Mouse (Mus musculus) frontal cortex, postnatal 36 days (tissue): ENCODE results near the gene Psme2.

Experiments used
- DNase-seq, 2 experiments: peaks; one replicate each; pipeline ENCODE4 v3.0.0; 2022; ENCODE audit warnings: low spot score in 2 of 2

Psme2 gene

DNA sequence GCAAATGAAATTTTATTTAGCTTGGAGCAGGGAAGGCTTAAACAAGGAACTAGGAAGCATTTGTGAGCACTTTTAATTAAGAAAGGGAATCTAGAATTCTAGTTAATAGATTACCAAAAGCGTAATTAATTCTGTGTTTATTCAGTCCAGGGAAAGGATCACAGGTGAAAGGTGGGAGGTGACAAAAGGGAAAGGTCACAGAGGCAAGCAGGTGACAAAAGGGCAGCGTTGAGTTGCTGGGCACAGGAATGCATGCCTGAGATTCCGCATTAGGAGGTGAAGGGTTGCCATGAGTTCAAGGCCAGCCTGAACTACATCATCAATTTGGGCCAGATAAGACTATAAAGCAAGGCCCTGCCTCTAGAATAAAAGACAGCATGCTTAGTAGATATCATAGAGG lies 23.4 kb downstream of the Psme2 start:
- no peak for DNase-seq

DNA sequence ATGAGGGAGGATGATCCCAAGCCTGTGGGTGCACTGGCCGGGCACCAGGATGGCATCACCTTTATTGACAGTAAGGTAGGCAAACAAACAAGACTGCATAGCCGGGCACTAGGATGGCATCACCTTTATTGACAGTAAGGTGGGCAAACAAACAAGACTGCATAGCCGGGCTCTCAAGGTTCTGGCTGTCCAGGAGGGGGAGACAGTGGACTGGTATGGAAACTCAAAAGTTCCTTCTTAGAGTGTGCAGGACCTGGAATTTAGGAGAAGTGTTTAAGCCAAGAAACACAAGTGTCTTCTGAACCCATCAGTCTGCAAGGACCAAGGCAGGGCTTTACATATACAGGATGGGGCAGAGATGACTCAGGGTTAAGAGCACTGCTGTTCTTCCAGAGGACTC lies 25.2 kb downstream of the Psme2 start:
- DNase-seq = no peak

- DNase-seq = no peak
Measured at GRCm38 (mm10) chr14:55563249-55563648, 27.7 kb downstream of the Psme2 start.

GRCm38 (mm10) chr14:55561860-55562259 lies 29.1 kb downstream of the Psme2 start:
- no peak for DNase-seq

DNA sequence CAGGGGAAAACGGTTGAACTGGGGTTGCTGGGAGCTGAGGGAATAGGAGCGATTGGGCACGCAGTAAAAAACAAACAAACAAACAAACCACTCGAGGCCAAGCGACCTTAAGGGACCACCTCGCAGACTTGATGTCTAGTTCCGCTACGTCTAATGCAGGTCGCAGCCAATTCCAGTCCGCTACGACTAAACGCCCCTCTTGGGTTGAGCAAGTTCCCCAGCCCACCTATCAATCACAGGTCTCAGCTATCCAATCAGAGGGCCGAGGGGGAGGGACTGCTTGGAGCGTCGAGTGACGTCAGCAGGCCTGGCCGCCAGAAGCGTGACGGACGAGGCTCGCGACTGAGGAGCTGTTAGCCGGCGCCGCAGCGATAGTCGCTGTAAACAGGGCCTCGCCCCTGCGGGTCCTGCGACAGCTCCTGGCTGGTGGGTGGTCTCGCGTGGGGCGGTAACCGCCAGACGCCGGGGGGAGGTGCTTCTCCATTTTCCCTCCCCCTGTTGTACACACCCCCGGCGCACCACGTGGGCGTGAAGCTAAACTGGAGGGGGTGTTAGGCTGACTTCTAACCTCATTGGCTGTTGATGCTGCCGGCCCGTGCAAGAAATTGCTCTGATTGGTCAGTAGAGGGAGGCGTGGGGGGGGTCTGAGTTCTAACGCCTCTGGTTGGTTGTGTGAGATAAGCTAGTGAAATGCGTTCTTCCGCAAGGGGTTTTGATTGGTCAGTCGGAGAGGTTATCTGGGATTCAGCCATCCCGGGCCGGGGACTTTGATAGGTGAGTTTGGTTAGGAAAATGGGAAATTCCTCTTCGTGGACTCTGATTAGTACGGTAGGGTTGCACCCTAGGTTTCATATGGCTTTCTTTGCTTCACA lies 30.5 kb downstream of the Psme2 start, which contains the start of gene A730061H03Rik:
TSS of gene A730061H03Rik (minus strand) at position 205 of the 872 bp plus-strand sequence.
- DNase-seq = peak; percentile 98 to 99

GRCm38 (mm10) chr14:55559799-55560201 lies 31.1 kb downstream of the Psme2 start, which contains the start of gene Dcaf11:
Gene Dcaf11, plus strand, starts transcription at chr14:55560006.
- DNase-seq = peak; percentile 88 to 89

DNA sequence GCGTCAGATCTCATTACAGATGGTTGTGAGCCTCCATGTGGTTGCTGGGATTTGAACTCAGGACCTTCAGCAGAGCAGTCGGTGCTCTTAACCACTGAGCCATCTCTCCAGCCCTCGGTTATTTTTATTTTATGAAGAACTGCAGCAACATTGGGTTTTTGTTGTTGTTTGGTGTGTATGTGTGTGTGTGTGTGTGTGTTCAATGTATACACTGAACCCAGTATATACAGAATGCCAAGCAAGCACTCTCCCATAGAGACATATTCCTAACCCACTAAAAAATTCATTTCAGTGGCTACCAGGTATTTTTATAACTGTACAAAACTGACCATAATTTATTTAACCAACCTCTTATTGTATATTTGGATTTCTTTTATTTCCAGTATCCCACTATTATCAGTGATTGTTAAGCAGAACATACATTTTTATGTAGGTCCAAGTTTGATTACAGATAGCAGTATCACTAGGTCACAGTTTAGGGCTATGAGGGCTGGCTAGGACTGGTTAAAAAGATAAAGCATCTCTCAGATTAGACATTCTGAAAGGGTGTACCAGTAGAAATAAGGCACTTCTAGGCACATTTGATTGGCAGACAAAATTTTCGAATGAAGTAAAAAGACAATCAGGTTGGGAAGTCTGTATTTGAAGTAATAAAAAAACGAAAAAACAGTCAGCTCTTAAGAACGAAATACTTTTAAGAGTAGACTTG lies 32.0 kb downstream of the Psme2 start:
- no peak for DNase-seq

- DNase-seq = no peak
Measured at GRCm38 (mm10) chr14:55557587-55557986, 33.3 kb downstream of the Psme2 start.

GRCm38 (mm10) chr14:55557003-55557402 lies 33.9 kb downstream of the Psme2 start:
- peak; percentile 62 to 75 for DNase-seq

DNA sequence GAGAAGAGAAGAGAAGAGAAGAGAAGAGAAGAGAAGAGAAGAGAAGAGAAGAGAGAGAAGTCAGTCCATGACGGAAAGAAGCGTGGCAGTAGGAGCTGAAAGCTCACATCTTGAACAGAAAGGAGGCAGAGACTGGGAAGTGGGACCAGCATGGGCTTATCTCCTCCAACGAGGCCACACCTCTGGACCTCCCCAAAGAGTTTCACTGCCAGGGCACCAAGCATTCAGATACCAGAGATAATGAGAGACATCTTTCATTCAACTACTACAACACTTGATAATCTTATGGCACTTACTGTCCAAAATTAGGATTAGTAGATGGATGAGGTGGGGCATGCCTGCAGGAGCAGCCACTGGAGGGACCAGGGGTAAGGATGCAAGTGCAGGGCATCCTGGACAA lies 35.1 kb downstream of the Psme2 start:
- no peak for DNase-seq

- no peak for DNase-seq
Measured at GRCm38 (mm10) chr14:55554635-55555034, 36.3 kb downstream of the Psme2 start.

DNA sequence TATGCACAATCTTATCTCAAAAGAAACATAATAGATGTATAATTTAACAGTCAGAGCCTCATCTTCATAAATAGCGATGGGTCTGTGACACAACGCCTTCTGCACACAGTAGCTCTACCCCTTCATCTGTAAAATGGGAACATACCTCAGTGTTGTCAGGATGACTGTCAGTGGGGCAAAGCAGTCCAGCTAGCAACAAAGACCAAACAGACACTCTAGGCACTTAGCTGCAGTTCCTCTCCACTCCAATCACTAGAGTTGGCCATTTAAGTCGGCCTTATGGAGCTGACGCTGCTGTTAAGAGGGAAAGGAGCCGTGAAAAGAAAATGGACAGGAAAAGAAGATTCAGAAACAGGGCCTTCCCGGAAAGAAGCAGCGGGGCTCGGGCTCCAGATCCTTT lies 39.1 kb downstream of the Psme2 start:
- no peak for DNase-seq

DNA sequence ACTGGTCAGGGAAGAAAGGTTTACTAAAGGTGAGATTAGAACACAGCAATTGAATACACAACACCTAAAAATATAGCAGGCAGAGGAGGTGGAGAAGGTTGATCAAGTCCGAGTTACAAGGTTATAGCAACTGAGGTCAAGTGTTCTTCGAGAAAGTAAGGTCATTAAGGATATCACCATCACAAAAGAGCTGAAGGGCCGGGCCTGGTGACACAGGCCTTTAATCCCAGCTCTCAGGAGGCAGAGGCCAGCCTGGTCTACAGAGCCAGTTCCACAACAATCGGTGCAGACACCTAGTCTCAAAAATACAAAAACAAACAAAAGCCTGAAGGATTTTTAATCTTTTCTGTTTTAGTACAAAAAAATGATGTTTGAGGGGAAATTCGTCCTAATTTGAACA lies 39.6 kb downstream of the Psme2 start:
- DNase-seq = no peak

GRCm38 (mm10) chr14:55550191-55550590 lies 40.7 kb downstream of the Psme2 start:
- DNase-seq = no peak

DNA sequence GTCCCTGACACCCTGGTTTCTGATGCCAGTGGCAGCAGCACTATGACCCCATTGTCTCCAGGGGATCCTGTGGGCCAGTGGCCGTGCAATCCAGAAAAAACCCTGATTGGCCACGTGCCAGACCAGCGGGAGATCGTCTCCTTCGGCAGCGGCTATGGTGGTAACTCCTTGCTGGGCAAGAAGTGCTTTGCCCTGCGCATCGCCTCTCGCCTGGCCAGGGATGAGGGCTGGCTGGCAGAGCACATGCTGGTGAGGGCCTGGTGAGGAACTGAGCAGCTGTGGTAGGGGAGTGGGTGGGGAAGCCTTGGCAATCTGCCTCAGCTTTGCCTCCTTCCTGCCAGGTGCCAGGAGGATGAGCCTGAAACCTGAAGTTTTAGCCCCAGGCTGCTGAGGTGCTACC lies 46.6 kb downstream of the Psme2 start:
- no peak for DNase-seq

DNA sequence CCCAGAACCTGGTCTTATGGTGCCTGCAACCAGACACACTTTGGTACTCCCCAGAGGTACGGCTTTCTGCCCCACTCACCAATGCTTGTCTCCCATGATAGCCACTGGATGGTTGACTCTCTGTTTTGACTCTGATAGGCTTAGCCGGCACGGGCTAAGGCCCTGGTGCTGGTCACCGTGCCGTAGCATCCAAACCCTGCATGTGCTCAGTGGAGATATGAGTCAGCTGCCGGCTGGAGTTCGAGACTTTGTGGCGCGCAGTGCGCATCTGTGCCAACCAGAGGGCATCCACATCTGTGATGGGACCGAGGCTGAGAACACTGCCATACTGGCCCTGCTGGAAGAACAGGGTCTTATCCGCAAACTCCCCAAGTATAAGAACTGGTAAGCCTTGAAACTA lies 48.6 kb downstream of the Psme2 start:
- DNase-seq = no peak

GRCm38 (mm10) chr14:55540787-55541321 lies 50.1 kb downstream of the Psme2 start:
- DNase-seq = peak; percentile 63 to 84

- peak; percentile 77 to 80 for DNase-seq
Measured at GRCm38 (mm10) chr14:55540067-55540786, 50.7 kb downstream of the Psme2 start, which contains the start of gene Pck2. Gene Pck2, plus strand, starts transcription at chr14:55540266.
